ENCODE assay signal across 20 mouse cellular contexts in genomic region chr7:130731792-130732191, GRCm38 (mm10). TPM values are rescaled to one million over a fixed set of nuclear protein-coding genes. Genes with fewer than 3 reads are reported as not detected.
DNase-seq lines count a peak whose midpoint lies in the region; ATAC-seq and TF ChIP-seq lines count a peak whose summit lies in the region.
"Had no signal": no experiment of that assay in that cellular context is flagged by ENCODE, and none has a peak within 500 bp of the region (broad histone marks: within the 10 kb centered on the region; RNA-seq: fewer than 3 reads in every experiment).

No protein-coding gene starts in this region.

- no peak overlapping the region for H3K4me2 ChIP-seq in forebrain, embryonic 11.5 days (ENCODE audit: low read depth, low read length, severe bottlenecking)
- no peak overlapping the region for H3K4me2 ChIP-seq in limb, embryonic 12.5 days
- no peak overlapping the region for H3K4me2 ChIP-seq in embryonic facial prominence, embryonic 15.5 days (replicated peaks)
- H3K4me2 ChIP-seq in hindbrain, postnatal 0 days (ENCODE audit: low read depth, low read length): no peak overlapping the region
- H3K4me2 ChIP-seq: liver, embryonic 15.5 days had no signal

- DNase-seq in forebrain, embryonic 10.5 days (ENCODE audit: extremely low spot score, low spot score): no peak
- no peak for DNase-seq in forebrain, embryonic 11.5 days (ENCODE audit: low spot score)
- no peak for DNase-seq in limb, embryonic 10.5 days (ENCODE audit: low spot score)
- DNase-seq in hindbrain, postnatal 0 days (ENCODE audit: low spot score): no peak
- DNase-seq in urinary bladder, adult 18-20 months (ENCODE audit: low spot score in 2 of 2): no peak
- DNase-seq: cerebellum, postnatal 36 days; heart, adult 11 months; heart, postnatal 4 days; kidney, postnatal 10 days; thymus, postnatal 36 days had no signal

- no peak overlapping the region for H3K9ac ChIP-seq in forebrain, embryonic 11.5 days (ENCODE audit: low read length)
- H3K9ac ChIP-seq in limb, embryonic 12.5 days (replicated peaks): no peak overlapping the region
- no peak overlapping the region for H3K9ac ChIP-seq in embryonic facial prominence, embryonic 15.5 days
- H3K9ac ChIP-seq in hindbrain, postnatal 0 days (replicated peaks; ENCODE audit: low read length): no peak overlapping the region
- H3K9ac ChIP-seq: liver, embryonic 15.5 days had no signal

- no peak for ATAC-seq in forebrain, embryonic 11.5 days (replicated peaks; ENCODE audit: low FRiP score)
- no peak for ATAC-seq in limb, embryonic 12.5 days (ENCODE audit: insufficient number of reproducible peaks, insufficient read depth, low FRiP score, low TSS enrichment, low read depth)
- ATAC-seq in embryonic facial prominence, embryonic 15.5 days (ENCODE audit: insufficient number of reproducible peaks, low FRiP score, low TSS enrichment, low read depth): no peak
- ATAC-seq in hindbrain, postnatal 0 days: no peak
- ATAC-seq in CD4-positive, CD25-positive, alpha-beta regulatory T cell, adult 4 months: no peak
- ATAC-seq: intestine, postnatal 0 days had no signal

- WGBS in forebrain, embryonic 10.5 days: 90% methylated on average over 7 of the region's 7 CpGs
- WGBS in forebrain, embryonic 11.5 days: 82% methylated on average over 7 of the region's 7 CpGs
- WGBS in limb, embryonic 12.5 days: 72% methylated on average over 7 of the region's 7 CpGs
- 88% methylated on average over 7 of the region's 7 CpGs for WGBS in limb, embryonic 10.5 days
- 47% methylated on average over 7 of the region's 7 CpGs for WGBS in embryonic facial prominence, embryonic 15.5 days
- 54% methylated on average over 7 of the region's 7 CpGs for WGBS in hindbrain, postnatal 0 days

- H3K36me3 ChIP-seq in forebrain, embryonic 10.5 days (replicated peaks): peaks cover 90% of the 10 kb centered on the region
- H3K36me3 ChIP-seq in forebrain, embryonic 11.5 days (ENCODE audit: control insufficient read depth, insufficient read depth, low read length): no peaks in the 10 kb centered on the region
- peaks cover 73% of the 10 kb centered on the region for H3K36me3 ChIP-seq in limb, embryonic 12.5 days
- H3K36me3 ChIP-seq in limb, embryonic 10.5 days: peaks cover 86% of the 10 kb centered on the region
- peaks cover 55% of the 10 kb centered on the region for H3K36me3 ChIP-seq in embryonic facial prominence, embryonic 15.5 days
- H3K36me3 ChIP-seq in hindbrain, postnatal 0 days (ENCODE audit: insufficient read depth, low read length): peaks cover 39% of the 10 kb centered on the region

- H3K4me3 ChIP-seq in forebrain, embryonic 10.5 days: no peak overlapping the region
- no peak overlapping the region for H3K4me3 ChIP-seq in forebrain, embryonic 11.5 days (ENCODE audit: low read depth, low read length)
- no peak overlapping the region for H3K4me3 ChIP-seq in limb, embryonic 12.5 days (replicated peaks)
- no peak overlapping the region for H3K4me3 ChIP-seq in limb, embryonic 10.5 days
- H3K4me3 ChIP-seq in embryonic facial prominence, embryonic 15.5 days (replicated peaks): no peak overlapping the region
- no peak overlapping the region for H3K4me3 ChIP-seq in hindbrain, postnatal 0 days (ENCODE audit: low read length)
- H3K4me3 ChIP-seq: liver, embryonic 15.5 days had no signal

- H3K4me1 ChIP-seq in forebrain, embryonic 10.5 days: peaks cover 26% of the 10 kb centered on the region
- no peaks in the 10 kb centered on the region for H3K4me1 ChIP-seq in forebrain, embryonic 11.5 days (replicated peaks; ENCODE audit: control insufficient read depth, insufficient read depth, low read length)
- H3K4me1 ChIP-seq in limb, embryonic 12.5 days (replicated peaks): peaks cover 17% of the 10 kb centered on the region
- H3K4me1 ChIP-seq in limb, embryonic 10.5 days: peaks cover 9% of the 10 kb centered on the region; the same call in 1 of the 2 replicates
- H3K4me1 ChIP-seq in embryonic facial prominence, embryonic 15.5 days: peaks cover 24% of the 10 kb centered on the region; the same call in 1 of the 2 replicates
- 0 out of 2 replicates have a peak, but pooled peaks cover 3% of the 10 kb centered on the region for H3K4me1 ChIP-seq in hindbrain, postnatal 0 days (ENCODE audit: insufficient read depth, low read length)

- peak overlapping the region; percentile 46; the same call in 1 of the 2 replicates for H3K27ac ChIP-seq in forebrain, embryonic 10.5 days
- no peak overlapping the region for H3K27ac ChIP-seq in forebrain, embryonic 11.5 days (ENCODE audit: low read depth, low read length)
- H3K27ac ChIP-seq in limb, embryonic 12.5 days: peak overlapping the region; percentile 54; the same call in 1 of the 2 replicates
- H3K27ac ChIP-seq in limb, embryonic 10.5 days: no peak overlapping the region
- H3K27ac ChIP-seq in embryonic facial prominence, embryonic 15.5 days (replicated peaks): 0 out of 2 replicates have a peak overlapping the region, but pooled peaks have one; percentile 68
- H3K27ac ChIP-seq in hindbrain, postnatal 0 days: peak overlapping the region; percentile 41; the same call in 1 of the 2 replicates
- H3K27ac ChIP-seq: liver, embryonic 15.5 days had no signal

- TF ChIP-seq CTCF in hindbrain, postnatal 0 days (IDR thresholded peaks at IDR 0.05; ENCODE audit: low read depth): no peak

- no peaks in the 10 kb centered on the region for H3K9me3 ChIP-seq in forebrain, embryonic 10.5 days
- no peaks in the 10 kb centered on the region for H3K9me3 ChIP-seq in forebrain, embryonic 11.5 days (ENCODE audit: control insufficient read depth, low read length)
- no peaks in the 10 kb centered on the region for H3K9me3 ChIP-seq in limb, embryonic 12.5 days
- no peaks in the 10 kb centered on the region for H3K9me3 ChIP-seq in limb, embryonic 10.5 days (replicated peaks)
- no peaks in the 10 kb centered on the region for H3K9me3 ChIP-seq in embryonic facial prominence, embryonic 15.5 days (replicated peaks)
- no peaks in the 10 kb centered on the region for H3K9me3 ChIP-seq in hindbrain, postnatal 0 days (ENCODE audit: low read length)
- H3K9me3 ChIP-seq: liver, embryonic 15.5 days had no signal

- no peaks in the 10 kb centered on the region for H3K27me3 ChIP-seq in forebrain, embryonic 10.5 days (ENCODE audit: poor library complexity, severe bottlenecking)
- no peaks in the 10 kb centered on the region for H3K27me3 ChIP-seq in forebrain, embryonic 11.5 days (ENCODE audit: control insufficient read depth, insufficient read depth, low read length)
- no peaks in the 10 kb centered on the region for H3K27me3 ChIP-seq in limb, embryonic 12.5 days
- no peaks in the 10 kb centered on the region for H3K27me3 ChIP-seq in limb, embryonic 10.5 days (ENCODE audit: low read depth, poor library complexity, severe bottlenecking)
- no peaks in the 10 kb centered on the region for H3K27me3 ChIP-seq in embryonic facial prominence, embryonic 15.5 days
- no peaks in the 10 kb centered on the region for H3K27me3 ChIP-seq in hindbrain, postnatal 0 days (ENCODE audit: insufficient read depth, low read length)
- H3K27me3 ChIP-seq: liver, embryonic 15.5 days had no signal

RNA-seq across cellular contexts. Expression of gene Btbd16, which starts 42.1 kb away (rescaled TPM):
- polyA plus RNA-seq in forebrain, embryonic 10.5 days (2016; fragmentation: Nextera tagmentation; extraction: Ambion mirVana): not detected in 2 replicates
- polyA plus RNA-seq in forebrain, embryonic 11.5 days (2014; fragmentation: Nextera tagmentation; extraction: Ambion mirVana): not detected in 2 replicates
- not detected in 2 replicates for polyA plus RNA-seq in limb, embryonic 12.5 days (2016; fragmentation: Nextera tagmentation; extraction: Ambion mirVana)
- not detected in 2 replicates for polyA plus RNA-seq in limb, embryonic 10.5 days (2016; fragmentation: Nextera tagmentation; extraction: Ambion mirVana)
- polyA plus RNA-seq in embryonic facial prominence, embryonic 15.5 days (2015; fragmentation: Nextera tagmentation; extraction: Ambion mirVana): not detected in 2 replicates
- total RNA-seq in hindbrain, postnatal 0 days (2014; rRNA removed): not detected in 2 replicates
- polyA plus RNA-seq in hindbrain, postnatal 0 days (2015; fragmentation: Nextera tagmentation; extraction: Ambion mirVana): 0.10 and 0.18 TPM in 2 replicates
- 1 to 10 TPM; 6.3 to 7.4 TPM for polyA plus RNA-seq in CD4-positive, CD25-positive, alpha-beta regulatory T cell, adult 4 months (2017; shearing (Covaris generic))
- total RNA-seq: adrenal gland, adult 18-20 months; CH12.LX had no signal
- polyA plus RNA-seq: embryonic facial prominence, embryonic 11.5 days; heart, embryonic 14.5 days; intestine, postnatal 0 days; liver, embryonic 15.5 days; neural tube, embryonic 11.5 days had no signal

Comparison
In these comparisons a context has a peak if more than half of its experiments do, and no peak if none do; other contexts are left out.
1. H3K27ac ChIP-seq: peak in forebrain, embryonic 10.5 days (single experiment), limb, embryonic 12.5 days (single experiment), embryonic facial prominence, embryonic 15.5 days (single experiment) and hindbrain, postnatal 0 days (single experiment); none in forebrain, embryonic 11.5 days (single experiment) and limb, embryonic 10.5 days (single experiment).